Mouse (Mus musculus) left cerebral cortex, adult 2 months (tissue): ENCODE data around the gene Olfr231. TPM values are rescaled to one million over a fixed set of nuclear protein-coding genes. Genes with fewer than 3 reads are reported as not detected.

Source experiments
- DNase-seq, 2 experiments: peaks; one replicate each; pipeline ENCODE4 v3.0.0; 2021 to 2022; ENCODE audit warnings: low spot score in 2 of 2, mixed read lengths in 1 of 2; ENCODE audit errors: extremely low spot score in 1 of 2
- H3K27ac ChIP-seq: fragments of 200-600 bp; 2 replicates; pipeline ENCODE4 v1.8.1; 2022
- H3K4me3 ChIP-seq: fragments of 200-600 bp; 2 replicates; pipeline ENCODE4 v1.8.1; 2022
- CTCF ChIP-seq: fragments of 200-600 bp; IDR thresholded peaks from 2 replicates; pipeline ENCODE4 v1.8.1; 2022; ENCODE audit warnings: antibody characterized with exemption, mild to moderate bottlenecking, moderate library complexity
- intact Hi-C: fragments of 180-260 bp; cut with DNase I; formaldehyde crosslinking; loops from one replicate; pipeline ENCODE4 v1.15.1; 2025
- long read RNA-seq, 2 experiments: library from polyadenylated mRNA; stranded (forward); transcript quantifications; one replicate each; pipeline ENCODE4 v2.0.0; 2021; ENCODE audit warnings: borderline mapping rate in 2 of 2
- total RNA-seq, 2 experiments: library from RNA; stranded (reverse); gene quantifications; 2 replicates each; pipeline ENCODE4 v1.2.3; 2021

Olfr231 gene
- total RNA-seq = not detected
- long read RNA-seq, experiment 1 = 0 reads
- long read RNA-seq, experiment 2 = 0 reads

DNA sequence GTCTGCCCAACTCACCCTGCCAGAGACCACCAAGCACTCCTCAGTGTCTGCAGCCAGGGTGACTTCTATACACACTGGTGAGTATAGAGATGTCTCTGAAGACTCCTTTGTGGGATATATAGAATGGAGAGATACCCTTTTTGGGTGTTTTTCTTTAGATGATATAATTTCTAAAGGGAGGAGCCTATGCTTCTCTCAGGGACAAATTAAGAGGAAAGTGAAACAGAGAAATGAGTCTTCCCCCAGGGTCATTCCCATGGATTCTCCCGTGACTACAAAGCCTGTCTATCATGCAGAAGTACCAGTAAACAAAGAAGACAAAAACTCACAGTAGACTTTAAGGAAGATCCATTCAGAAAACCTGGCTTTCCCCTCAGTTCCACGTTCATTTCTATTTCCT, at the start of gene Olfr231:
Gene Olfr231, minus strand, starts transcription at position 101 of the 400 bp plus-strand sequence.
- TF ChIP-seq CTCF = no peak
- intact Hi-C loops = no loop called here
- Histone ChIP-seq H3K27ac (no peak within 1 kb of the TSS), H3K4me3 (no peak within 1 kb of the TSS)
- no peak for DNase-seq

DNA sequence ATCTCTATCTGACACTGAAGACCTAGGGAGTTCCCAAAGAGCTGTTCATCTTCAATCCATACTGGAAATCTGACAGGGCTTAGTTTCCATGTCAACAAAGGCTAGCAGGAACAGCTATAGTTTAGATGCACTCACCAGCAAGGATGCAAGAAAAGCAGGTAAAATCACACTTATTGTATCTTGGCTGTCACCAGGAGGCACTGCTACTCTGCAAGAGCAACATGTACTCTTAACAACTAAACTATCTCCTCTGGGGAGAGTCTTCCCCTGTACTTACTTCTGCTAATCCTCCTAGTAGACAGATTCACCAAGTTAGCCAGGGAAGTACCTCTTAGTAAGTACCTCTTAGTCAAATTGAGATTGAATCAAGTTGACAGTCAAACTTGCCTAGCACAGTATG, 48.1 kb upstream of the Olfr231 start:
- intact Hi-C loops = loop anchor here (2.0 kb wide), 1 partner anchor 298 kb away; no protein-coding TSS in a partner anchor
- no peak for TF ChIP-seq CTCF

DNA sequence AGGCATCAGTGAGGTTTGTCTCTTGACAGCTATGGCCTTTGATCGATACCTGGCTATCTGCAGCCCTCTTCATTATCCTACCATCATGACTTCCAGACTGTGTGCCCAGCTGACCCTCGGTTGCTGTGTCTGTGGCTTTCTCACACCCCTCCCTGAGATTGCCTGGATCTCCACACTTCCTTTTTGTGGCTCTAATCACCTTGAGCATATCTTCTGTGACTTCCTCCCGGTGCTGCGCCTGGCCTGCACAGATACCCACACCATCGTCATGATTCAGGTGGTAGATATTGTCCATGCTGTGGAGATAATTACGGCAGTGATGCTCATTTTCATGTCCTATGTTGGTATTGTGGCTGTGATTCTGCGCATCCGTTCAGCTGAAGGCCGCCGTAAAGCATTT, 38.1 kb upstream of the Olfr231 start:
- intact Hi-C loops = no loop called here
- TF ChIP-seq CTCF = no peak
- no peak for DNase-seq

More for the DNA sequence above, 48.1 kb upstream of the Olfr231 start:
- Histone ChIP-seq H3K4me3 (no peak overlapping the region), H3K27ac (no peak overlapping the region)
- no peak for DNase-seq

DNA sequence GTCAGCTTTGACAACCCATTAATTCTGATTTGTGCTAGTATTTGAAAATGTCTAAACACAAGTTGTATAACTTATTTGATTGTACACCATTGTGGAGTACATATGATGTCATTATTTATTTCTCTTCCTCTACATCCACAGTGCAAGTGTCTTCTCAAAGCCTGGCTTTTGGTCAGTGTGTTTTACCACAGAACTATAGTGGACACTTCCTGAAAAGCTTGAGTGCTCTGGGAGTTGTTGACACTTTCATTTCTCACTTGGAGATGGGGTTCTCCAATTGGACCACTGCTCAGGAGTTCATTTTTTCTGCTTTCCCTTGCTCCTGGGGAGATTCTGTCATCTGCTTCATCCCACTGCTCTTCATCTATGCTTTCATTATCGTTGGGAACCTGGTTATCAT, 37.5 kb upstream of the Olfr231 start:
- TF ChIP-seq CTCF = no peak
- H3K4me3 ChIP-seq = no peak overlapping the region
- DNase-seq = no peak
- intact Hi-C loops = no loop called here
- no peak overlapping the region for H3K27ac ChIP-seq

More for the DNA sequence above, 38.1 kb upstream of the Olfr231 start:
- no peak overlapping the region for H3K4me3 ChIP-seq
- H3K27ac ChIP-seq = no peak overlapping the region

DNA sequence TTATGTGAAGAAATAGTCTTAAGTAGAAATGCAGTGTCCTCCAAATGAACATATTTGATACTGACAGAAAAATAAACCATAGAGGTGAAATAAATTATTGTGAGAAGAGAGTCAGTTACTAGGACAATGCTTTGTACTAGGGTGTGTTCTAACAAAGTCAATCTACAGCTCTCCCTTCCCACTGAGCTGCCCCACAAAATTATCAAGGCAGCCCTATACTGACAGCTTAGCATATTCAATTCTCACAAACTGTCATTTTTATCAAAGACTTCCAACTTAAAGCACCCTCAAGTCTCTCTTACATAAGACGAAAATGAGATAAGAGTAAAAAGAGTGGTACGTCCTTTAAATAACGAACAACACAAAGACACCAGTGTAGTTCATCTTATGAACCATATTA, 36.7 kb upstream of the Olfr231 start:
- no peak overlapping the region for H3K27ac ChIP-seq
- TF ChIP-seq CTCF = no peak
- no peak for DNase-seq
- intact Hi-C loops = no loop called here
- no peak overlapping the region for H3K4me3 ChIP-seq

DNA sequence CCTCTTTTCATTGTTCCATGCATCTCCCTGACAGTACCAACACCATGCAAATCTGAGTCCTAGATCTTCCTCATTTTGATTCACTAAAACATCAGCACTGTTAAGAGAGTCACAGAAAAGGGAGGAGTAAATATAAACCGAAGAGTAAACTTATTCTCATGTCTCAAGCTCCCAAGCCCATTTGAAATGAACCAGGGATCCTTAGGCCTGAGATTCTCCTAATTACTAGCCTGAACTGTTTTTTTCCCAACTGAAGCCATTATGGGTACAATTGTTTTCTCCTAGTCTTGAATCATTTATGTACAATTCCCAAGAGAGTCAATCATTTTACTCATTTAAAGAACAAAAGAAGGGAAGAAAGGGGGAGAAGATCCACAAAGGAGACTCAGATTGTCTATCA, 34.4 kb upstream of the Olfr231 start, which contains the start of gene Olfr420:
Gene Olfr420, plus strand, starts transcription at position 301 of the 400 bp plus-strand sequence.
- intact Hi-C loops = no loop called here
- no peak for TF ChIP-seq CTCF
- Histone ChIP-seq H3K4me3 (no peak within 1 kb of the TSS), H3K27ac (no peak within 1 kb of the TSS)
- DNase-seq = no peak

DNA sequence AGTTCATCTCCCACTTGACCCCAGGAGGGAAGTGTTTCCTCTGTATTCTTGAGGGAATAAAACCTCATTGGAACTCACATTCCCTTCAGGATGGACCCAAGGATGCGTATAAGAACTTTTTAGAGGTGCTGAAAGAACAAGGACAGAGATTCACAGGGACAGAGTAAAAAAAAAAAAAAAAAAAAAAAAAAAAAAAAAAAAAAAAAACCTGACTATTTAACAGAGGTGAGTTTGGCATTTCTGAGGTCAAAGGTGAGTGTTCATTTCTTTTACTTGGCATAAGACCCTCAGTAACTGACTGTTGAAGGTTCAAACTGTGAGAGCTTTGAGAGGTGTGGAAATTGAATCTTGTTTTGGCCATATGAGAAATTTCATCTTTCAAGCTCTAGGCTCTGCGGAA, 28.3 kb upstream of the Olfr231 start:
- intact Hi-C loops = no loop called here
- no peak for DNase-seq
- H3K4me3 ChIP-seq = no peak overlapping the region
- no peak for TF ChIP-seq CTCF
- no peak overlapping the region for H3K27ac ChIP-seq

DNA sequence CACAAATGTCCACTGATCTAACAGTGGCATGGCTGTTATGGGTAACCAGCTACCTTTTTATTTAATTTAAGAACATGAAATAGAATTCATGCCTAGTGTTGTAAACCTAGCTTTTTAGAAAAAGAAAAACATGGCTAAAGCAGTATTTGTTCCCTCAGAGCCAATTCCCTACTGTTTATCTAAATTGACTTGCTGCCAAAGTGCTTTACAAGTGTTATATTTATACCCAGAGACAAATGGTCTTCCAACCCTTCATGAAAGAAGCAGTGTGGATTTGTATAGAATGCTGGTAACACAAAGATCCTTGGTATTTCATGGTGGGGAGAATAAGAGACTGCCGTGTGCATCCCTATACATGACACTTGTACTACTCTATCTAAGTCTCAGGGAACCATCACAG, 25.7 kb upstream of the Olfr231 start:
- no peak for TF ChIP-seq CTCF

DNA sequence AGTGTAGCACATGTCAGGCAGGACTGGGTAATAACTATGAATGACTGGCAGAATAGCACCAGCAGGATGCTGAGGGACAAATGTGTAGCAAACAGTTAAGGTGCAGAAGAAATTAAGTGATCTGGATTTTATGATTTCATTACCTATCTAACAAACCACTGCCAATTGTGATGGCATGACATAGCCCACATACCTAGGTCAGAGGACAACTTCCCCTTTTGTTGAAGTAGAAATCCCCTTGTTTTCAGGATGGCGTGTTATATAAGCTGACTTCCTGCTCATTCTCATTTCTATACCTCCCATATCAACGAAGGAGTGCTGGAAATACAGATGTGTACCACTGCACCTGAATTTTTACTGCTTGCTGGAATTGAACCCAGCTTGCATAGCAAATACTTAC, 20.4 kb upstream of the Olfr231 start:
- Histone ChIP-seq H3K27ac (no peak overlapping the region), H3K4me3 (no peak overlapping the region)
- TF ChIP-seq CTCF = no peak
- intact Hi-C loops = no loop called here
- no peak for DNase-seq

More for the DNA sequence above, 25.7 kb upstream of the Olfr231 start:
- Histone ChIP-seq H3K4me3 (no peak overlapping the region), H3K27ac (no peak overlapping the region)
- intact Hi-C loops = no loop called here
- DNase-seq = no peak

DNA sequence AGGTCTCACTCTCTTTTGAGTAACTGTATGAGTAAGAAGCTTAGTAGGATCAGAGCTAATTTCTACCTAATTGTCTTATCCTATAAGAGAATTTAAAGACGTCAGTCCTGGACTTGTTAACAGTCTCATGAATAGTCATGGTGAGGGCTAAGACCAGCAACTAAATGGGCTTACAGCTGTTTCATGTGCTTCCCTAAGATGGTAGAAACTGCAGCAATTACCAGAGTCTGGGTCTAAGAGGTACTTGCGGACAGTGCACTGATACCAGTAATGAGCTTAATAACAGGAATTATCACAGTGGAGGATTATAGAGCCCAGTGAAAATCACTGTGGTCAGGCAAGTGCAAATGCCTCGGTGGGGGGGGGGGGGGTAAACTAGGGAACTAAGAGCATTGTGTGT, 11.0 kb upstream of the Olfr231 start:
- intact Hi-C loops = no loop called here
- Histone ChIP-seq H3K4me3 (no peak overlapping the region), H3K27ac (no peak overlapping the region)
- no peak for TF ChIP-seq CTCF
- no peak for DNase-seq

DNA sequence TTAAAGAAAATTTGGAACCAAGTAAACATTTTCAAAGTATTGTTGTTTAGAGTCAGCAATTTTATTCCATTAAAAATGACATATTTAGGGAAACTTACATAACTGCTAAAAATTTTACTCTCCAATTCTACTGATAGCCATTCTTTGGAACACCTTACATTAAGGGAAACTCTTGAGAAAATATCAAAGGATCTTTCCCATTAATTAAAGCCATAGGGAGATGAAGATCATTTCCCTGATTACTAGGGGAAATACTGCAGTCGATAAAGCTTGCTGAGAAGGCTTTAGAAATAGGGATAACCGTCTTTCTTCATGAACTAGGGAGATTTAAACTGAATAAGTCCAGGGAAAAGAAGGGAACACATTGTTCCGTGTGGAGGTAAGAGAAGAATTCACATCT, 10.3 kb upstream of the Olfr231 start, which contains the start of gene Olfr424:
Gene Olfr424, plus strand, starts transcription at position 301 of the 400 bp plus-strand sequence.
- DNase-seq = no peak
- H3K4me3 ChIP-seq = no peak within 1 kb of the TSS
- no peak within 1 kb of the TSS for H3K27ac ChIP-seq
- intact Hi-C loops = no loop called here
- TF ChIP-seq CTCF = no peak

DNA sequence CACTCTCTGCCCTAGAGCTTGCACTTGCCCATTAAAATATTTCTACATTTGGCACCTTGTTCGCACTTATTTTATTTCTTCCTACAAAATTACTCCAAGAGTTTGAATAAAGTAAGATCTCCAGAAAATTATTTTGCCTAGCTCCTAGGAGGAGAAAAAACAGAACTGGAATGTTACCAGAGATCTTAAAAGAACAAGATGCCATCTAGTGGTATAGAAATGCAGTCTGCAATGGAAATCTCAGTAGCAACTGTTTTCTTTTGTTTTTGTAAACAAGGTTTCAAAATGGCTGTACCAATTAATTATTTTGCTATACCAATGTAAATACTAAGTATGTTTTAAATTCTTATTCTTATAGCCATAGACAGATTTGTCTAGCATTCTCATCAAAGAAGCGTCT, 17.2 kb downstream of the Olfr231 start:
- H3K27ac ChIP-seq = no peak overlapping the region
- intact Hi-C loops = loop anchor here (5.0 kb wide), 1 partner anchor 246 kb away; no protein-coding TSS in a partner anchor
- H3K4me3 ChIP-seq = no peak overlapping the region
- peak; percentile 73 for TF ChIP-seq CTCF
- DNase-seq = no peak

DNA sequence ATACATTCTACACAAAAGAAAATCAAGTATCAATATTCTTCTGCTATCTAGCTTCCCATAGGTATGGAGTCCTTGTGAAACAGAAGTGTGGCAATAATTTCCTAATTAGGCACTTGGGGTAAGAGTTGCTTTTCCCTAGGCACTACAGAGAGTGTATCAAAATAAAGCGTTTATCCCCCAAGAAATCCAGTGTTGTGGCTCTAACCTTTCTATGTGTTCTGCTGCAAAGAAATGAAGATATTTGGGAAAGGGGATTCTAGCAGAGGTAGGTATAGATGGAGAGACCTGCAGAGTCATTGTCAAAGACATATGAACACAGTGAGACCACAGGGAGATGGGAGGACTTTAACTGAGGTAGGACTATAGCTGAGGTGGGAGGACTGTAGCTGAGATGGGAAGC, 24.4 kb downstream of the Olfr231 start, which contains the start of gene Olfr427:
Gene Olfr427, plus strand, starts transcription at position 301 of the 400 bp plus-strand sequence.
- intact Hi-C loops = no loop called here
- Histone ChIP-seq H3K4me3 (no peak within 1 kb of the TSS), H3K27ac (no peak within 1 kb of the TSS)
- no peak for DNase-seq
- no peak for TF ChIP-seq CTCF

DNA sequence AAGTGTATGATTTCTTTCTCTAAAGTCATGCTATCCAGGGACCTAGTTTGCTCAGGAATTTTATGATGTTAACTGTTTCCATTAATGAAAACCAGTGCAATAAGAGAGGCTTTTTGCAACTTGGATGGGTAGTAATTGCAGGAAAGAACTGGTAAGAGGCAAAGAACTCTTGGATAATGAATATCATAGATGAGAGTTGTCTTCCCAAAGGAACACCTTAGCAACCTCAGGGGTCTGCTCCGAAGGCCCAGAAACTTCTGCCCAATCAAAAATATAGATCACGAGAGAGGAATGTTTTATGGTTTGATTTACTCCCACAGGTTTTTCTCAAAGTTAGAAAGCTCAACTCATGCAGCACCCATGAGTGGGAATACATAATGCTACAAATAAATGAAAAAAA, 36.9 kb downstream of the Olfr231 start, which contains the start of gene Olfr429:
Gene Olfr429, plus strand, starts transcription at position 301 of the 400 bp plus-strand sequence.
- intact Hi-C loops = no loop called here
- Histone ChIP-seq H3K4me3 (no peak within 1 kb of the TSS), H3K27ac (no peak within 1 kb of the TSS)
- DNase-seq = no peak
- TF ChIP-seq CTCF = no peak
